Mouse (Mus musculus) adrenal gland, postnatal 36 days (tissue): ENCODE results near the gene Sapcd1. TPM values are rescaled to one million over a fixed set of nuclear protein-coding genes. Genes with fewer than 3 reads are reported as not detected.
"Not testable (repeated sequence)": the region's sequence is repeated elsewhere in the genome, so short reads cannot be mapped to it uniquely, and the experiment has no call there.

ENCODE experiments used
- DNase-seq, 2 experiments: peaks; one replicate each; pipeline ENCODE4 v3.0.0; 2021; ENCODE audit warnings: mixed read lengths in 1 of 2
- total RNA-seq, 2 experiments: library from RNA; stranded (reverse); gene quantifications; 2 replicates each; pipeline ENCODE4 v1.2.3; 2021

Gene Sapcd1
- total RNA-seq, 2 experiments from 2014 or later = 0.82 to 1.3 TPM

DNA sequence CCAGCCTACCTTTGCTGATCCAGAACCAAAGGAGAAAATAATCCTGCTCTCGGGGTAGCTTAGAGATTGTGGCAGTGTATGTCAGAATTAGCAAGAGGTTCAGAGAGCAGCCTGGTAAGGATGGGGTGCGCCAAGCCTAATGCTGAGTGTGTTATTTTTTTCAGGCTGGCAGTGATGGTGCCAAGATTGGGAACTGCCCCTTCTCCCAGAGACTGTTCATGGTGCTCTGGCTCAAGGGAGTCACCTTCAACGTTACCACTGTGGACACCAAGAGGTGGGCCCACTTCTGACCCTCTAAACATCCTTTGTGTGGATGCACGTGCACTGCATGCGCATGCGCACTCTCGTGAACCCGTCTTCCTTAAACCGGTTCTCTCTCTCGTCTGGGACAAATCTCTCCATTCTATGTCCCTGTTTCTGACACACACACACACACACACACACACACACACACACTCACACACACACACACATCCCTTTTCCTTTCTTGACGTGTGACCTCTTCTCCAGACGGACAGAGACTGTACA lies 24.5 kb upstream of the Sapcd1 start:
- DNase-seq = no peak

DNA sequence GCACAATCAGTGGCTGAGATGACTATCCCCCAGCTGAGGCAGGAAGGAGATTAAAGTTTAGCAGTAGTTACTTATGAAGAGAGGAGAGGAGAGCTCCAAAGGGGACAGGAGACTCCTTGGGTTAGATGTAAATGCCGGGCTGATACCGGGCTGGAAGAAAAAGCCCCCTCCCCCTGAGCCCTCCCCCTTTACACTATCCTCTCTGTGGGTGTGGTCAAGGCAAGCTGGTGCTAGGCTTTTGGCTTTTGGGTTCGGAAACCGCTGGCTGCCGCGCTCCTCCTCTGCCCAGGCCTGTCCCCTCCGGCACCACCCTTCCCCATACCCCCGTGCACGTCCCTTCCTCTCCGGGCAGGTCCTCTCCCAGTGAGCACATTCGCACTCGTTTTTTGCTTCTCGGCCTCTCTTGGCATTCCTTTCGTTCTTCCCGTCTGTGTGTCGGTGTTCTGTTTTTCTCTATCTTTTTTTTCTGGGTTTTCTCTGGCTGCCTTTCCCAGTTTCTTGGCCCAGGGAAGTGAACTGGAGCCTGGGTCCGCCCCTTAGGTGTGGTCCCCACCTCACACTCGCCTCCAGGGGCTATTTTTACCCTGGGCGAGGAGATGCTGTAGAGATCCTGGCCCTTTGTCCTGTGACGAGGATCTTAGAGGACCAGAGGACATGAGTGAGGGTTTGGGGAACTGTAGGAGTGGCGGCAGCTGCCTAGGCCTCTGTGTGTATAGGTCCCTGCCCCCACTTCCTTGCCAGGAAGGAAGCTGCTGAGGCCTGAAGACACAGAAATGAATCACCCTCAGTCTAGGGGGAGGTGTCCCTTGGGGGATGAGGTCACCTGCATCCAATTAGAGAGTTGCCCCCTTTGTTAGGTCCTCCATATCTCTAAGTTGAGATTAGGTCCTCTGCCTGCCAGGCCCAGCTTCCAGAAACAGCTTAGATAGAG lies 23.6 kb upstream of the Sapcd1 start:
- peak; percentile 74 to 85 for DNase-seq

DNA sequence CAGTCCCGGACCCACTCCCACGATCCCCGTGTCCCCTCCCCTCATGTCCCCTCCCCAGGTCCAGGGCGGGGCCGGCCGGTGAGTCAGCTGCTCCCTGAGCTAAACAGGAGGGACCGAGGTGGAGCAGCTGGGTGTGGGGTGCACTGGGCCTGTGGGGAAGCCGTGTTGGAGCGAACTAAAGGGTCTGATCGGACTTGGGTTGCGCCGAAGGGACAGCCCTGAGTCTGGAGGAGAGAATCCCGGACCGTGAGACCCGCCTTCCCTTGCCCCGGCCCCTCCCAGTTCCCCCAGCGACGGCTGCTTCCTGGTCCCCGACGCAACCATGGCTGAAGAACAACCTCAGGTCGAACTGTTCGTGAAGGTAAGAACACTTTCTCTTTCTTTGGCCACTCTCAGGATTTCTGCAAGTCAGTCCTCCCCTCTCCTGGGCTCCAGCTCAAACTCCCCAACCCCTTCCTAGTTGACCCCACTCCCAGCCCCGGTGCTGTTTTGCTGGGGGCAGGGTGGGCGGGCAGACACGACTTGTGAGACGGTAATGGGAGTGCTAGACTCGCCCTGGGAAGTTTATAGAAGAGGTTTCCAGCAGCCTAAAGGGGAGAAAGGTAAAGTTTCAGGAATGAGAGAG lies 22.4 kb upstream of the Sapcd1 start:
- DNase-seq = peak; percentile 78 to 89

DNA sequence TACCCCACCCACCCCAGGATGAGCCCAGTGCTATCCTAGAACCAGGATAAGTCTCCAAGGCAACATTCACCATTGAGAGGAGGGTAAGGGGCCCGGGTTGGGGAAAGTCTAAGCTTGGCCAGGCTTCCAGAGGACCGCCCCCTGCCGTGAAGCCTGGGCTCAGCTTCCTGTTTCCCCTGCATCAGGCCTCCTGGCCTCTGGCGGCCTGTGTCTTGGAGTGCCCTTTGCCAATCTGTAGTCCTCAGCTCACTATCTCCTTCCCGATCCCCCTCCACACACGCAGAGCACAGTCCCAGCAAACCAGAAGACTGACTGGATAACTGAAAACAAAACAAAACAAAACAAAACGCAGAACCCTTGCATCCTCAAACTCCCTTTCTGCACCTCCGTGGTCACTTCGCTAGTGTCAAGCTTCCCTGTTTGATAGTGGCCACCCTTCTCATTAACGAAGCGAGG lies 21.8 kb upstream of the Sapcd1 start, which contains the start of gene Clic1:
TSS of gene Clic1 (plus strand) at position 406 of the 456 bp plus-strand sequence.
- peak; percentile 43 to 66 for DNase-seq

DNA sequence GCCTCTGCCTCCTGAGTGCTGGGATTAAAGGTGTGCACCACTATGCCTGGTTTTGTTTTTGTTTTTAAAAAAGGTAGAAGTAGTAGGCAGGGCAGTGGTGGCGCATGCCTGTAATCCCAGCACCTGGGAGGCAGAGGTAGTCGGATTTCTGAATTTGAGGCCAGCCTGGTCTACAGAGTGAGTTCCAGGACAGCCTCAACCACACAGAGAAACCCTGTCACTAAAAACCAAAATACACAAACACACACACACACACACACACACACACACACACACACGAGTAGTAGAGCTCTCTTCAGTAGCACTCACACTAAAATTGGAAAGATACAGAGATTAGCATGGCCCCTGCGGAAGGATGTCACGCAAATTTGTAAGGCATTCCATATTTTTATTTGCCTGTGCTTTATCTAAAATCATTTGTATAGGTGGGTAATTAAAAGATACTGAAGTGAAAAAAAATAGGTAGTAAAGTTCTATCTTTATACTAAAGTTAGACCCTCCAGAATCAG lies 21.2 kb upstream of the Sapcd1 start:
- DNase-seq = no peak

DNA sequence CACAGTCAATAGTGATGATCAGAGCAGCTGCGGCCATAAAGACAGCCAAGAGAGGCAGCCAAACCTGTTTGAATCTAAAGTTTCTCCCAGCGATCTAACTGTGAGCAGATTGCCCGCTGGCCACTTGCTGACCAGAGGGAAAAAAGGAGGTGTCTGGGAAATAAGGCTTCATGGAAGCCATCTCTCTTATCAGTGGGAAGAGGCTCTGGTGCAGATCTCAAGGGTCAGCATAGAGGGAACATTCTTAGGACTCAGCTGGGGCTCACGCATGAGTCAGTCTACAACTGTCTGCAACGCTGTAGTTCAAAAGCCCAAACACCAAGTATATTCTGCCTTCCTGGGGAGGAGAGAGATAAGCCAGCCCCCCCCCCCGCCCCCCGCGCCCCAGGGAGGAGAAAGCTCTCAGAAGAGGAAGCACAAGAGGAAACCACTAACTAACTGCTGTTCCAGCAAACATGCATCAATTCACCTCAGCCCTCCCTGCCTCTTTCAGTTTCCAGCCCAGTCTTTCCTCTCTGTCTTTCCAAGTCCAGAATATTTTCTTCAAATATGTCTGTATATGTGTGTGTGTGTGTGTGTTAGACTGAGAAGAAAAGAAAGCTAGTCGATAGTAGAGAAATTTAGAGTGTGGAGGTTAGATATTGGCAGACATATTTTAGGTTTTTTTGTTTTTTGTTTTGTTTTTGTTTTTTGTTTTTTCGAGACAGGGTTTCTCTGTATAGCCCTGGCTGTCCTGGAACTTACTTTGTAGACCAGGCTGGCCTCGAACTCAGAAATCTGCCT lies 20.5 kb upstream of the Sapcd1 start:
- DNase-seq = no peak

DNA sequence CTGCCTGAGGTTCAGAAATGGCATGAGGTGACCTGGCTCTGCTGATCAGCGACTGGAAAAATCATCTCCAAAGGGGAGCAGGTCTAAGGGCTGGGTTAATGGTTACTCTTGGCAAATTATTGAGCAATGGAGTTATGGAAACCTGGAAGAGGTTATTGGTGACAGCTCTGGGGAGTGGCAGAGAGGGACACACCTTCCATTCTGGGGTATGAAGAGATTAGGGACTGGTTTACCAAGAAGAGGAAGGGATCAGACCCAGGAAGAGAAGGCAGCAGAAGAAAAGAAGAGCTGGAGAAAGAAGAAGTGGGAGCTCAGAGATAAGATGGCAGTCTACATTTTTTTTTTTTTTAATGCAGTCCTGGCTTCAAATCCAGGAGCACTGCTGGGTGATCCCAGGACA lies 19.9 kb upstream of the Sapcd1 start:
- no peak for DNase-seq

DNA sequence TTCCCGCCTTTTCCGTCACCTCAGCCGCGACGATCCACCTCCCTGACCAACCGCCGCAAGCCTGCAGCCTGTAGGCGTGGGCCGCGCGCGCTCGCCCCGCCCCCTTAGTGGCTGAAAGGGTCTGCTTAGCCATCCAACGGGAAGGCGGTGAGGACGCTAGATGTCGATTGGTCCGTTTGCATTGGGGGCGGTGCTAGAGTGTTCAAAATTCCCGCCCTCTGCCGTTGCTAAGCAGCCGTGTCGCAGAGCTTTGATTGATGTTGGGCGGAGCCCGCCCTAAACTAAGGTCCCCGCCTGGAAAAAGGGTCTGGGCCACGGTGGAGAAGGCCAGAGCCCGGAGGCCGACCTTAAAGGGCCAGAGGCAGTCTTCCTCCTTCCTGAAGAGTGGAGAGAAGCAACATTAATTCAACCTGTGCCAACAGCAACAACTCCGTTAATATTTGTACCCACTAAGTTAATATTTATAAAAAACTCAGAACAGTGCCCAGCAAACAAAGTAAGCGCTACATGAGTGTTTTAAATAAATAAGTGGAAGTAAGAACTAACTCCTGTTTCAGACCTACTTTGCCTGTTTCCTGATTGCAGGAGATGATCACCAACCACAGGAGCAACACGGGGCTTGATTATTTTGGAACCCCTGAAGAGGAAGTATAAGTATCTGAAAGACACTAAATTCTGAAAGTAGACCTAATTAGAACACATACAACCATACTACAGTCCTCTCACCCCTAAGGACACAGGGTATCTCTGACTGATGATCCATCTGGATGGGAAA lies 19.1 kb upstream of the Sapcd1 start, which contains the start of gene Msh5:
TSS of gene Msh5 (minus strand) at position 65 of the 775 bp plus-strand sequence.
- peak; percentile 96 to 97 for DNase-seq

DNA sequence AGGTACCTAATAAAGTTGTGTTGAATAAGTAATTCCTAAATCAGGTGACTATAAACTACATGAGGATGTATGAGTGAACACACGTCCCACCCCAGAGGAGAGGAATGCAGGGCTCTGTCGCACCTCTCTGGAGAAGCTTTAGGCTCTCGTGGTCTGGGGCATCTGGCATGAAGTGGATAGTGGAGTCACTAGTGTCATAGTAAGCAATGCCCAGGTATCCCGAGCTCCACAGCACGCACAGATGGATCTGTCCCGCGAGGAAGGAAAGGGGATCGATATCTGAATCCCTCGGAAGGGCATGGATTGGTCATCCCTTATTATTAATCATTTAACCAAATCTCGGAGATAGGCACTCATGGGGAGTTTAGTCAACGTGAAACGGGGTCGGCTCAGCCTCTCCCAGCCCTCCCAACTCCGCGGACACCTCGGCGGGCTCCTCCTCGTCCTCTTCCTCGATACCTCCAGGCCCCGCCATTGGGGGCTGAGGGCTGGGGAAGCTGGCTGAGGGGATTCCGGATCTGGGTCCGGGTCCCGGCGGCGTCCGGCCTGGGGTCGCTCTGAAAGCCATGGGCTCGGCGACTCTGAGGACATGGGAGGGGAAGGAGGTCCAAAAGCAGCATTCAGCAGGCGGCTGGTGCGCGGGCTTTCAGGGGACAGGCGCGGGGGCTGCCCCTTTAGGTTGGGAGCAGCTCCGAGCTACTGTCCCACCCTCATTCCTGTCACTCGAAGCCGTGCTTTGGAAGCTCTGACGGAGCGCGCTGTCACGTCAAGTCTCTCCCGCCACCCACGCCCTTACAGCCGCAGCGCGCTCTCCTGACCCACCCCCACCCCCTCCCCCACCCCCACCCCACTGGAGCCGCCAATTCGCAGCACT lies 18.2 kb upstream of the Sapcd1 start:
- no peak for DNase-seq

DNA sequence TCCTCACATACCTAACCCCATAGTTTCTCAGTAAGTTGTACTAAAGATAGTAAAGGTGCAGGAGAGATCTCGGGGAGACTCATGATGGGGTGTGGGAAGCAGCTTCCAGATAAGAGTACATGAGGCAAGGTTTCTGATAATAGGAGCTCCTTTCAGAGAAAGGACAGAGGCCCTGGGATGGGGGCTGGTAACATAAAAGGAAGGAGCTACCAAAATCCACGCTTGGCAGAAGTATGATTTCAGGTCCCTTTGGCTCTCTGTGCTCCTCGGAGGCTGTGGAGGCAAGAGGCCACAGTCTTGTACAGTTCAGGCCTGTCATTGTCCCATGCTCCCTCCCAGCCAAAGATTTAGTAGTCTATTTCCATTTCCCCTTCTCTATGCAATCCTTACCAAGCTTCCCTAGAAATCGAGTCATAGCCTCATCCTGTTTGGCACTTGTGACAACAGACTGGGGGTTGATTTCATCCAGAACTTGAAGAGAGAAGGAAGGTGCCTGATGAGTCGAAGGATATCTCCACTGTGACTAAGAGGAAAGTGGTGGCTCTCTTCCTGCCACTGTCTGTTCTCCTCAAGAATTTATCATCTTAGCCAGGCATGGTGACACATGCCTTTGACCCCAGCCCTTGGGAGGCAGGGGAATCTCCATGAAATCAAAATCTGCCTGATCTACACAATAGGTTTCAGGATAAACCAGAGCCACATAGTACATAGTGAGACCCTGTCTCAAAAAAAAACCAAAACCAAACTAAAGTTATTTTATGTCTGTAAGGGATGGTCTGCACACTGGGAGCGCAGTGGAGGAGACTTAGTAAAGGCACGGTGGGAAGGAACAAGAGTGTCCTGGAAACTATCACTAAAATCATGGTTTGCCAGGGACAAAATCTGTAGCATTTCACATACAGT lies 17.3 kb upstream of the Sapcd1 start:
- no peak for DNase-seq

DNA sequence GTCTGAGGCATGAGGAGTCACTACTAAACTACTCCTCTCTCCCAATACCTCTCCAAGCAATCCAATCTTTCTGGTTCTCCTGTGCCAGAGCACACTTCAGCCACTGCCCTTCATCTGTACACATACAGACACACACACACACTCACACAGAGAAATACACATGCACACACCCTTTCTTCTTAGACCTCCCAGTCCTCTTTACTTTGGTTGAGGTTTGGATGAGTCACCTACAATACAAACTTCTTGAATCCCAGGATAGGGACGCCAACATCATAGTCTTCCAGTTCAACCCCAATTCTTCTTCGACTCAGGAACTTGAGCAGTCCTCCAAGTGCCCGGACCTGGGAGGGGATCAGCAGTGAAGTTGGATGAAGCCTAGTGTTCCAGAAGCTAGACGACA lies 16.0 kb upstream of the Sapcd1 start:
- DNase-seq = no peak

DNA sequence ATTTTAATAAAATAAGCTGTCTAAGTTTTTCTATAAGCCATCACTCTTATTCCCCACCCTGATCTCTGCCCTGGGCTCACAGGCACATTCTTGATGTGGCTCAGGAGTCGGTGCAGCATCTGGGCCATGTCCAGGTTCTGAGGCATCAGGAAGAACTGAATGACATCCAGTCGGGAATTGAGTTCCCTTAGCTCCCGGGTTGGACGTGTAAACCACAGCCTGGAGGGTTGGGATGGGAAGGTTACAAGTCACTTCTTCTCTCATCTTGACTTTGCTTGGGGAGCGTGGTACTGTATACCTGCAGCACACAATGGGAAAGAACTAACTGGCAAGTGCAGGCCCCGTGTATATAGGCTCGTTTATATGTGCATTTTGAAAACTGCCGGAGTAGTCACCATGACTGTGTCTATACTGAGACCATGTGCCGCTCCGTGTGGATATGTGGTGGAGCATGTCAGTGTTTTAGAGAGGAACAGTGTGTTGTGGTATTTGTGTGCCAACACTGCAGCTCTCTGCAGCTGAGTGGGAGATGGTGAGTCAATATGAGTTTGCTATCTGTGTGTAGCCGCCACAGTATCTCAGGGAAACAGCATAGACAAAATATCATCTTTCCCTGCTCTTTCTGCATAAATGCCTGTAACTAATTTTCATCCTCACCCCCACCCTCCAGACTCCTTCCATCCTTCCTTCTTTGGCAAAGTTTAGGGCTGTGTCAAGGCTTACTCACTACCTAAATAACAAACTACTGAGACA lies 11.5 kb upstream of the Sapcd1 start:
- no peak for DNase-seq

DNA sequence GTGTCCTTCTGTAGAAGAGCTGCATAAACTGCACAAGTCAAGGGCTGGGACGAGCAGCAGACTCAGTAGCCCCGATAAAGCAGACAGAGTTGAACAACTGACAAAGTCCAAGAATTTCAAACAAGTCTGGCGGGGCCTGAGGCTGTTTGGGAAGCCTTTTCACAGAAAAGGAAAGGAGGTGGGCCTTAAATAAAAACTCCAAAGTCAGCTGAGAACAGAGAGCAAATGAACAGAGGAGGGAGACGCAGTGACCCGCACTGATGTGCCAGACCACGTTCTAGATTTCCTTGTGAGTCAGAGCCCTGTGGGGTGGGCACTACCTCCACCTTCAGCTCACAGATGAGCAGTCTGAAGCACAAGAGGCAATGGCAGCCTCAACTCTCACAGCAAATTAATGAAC lies 7.1 kb upstream of the Sapcd1 start:
- DNase-seq = no peak

DNA sequence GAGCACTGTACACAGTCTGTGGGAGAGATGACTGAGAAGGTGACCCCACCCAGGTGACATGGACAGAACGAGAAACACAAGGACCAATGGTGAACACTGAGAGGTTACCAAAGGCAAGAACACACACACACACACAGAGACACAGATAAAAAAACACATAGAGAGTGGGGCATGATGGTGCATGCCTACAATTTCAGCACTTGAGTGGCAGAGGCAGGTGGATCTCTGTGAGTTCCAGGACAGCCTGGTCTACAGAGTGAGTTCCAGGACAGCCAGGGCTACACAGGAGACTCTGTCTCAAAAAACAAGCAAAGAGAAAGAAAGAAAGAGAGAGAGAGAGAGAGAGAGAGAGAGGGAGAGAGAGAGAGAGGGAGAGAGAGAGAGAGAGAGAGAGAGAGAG lies 5.9 kb upstream of the Sapcd1 start:
- DNase-seq = not testable (repeated sequence)

DNA sequence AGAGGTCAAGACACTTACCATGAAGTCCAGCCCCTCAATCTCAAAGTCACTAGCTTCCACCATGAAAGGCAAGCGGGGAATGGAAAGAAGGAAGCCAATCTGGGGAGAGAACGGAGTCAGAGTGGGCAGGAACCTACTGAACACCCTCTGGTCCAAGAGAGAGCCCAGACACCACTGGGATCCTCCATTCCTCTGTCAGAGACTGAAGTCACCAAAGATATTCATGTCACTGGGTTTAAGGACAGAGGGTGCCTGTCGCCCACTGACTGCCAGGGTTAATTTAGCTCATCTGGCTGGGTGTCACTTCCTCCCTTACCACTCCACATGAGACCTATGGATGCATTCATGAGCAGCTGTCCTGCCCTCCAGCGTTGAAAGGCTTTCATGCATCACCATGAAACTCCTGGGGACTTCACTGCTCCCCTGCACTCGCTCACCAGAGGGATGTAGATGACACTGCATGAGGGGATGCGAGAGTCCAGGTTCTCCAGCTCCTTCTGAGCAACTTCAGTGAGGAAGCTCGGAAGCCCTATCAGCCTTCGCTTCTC lies 4.6 kb upstream of the Sapcd1 start:
- no peak for DNase-seq

DNA sequence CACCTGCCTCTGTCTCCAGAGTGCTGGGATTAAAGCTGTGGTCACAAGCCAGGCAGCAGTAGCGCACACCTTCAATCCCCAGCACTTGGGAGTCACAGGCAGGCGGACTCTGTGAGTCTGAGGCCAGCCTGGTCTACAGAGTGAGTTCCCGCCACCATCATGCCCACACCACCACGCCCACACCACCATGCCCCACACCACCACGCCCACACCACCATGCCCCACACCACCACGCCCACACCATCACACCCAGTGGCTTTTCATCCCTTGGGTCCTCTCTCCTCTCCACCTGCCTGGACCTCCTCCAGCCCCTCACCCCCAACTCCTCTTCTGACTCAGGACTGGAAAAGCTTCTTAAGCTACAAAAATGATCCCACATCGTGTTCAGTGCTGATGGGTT lies 4.1 kb upstream of the Sapcd1 start:
- no peak for DNase-seq

DNA sequence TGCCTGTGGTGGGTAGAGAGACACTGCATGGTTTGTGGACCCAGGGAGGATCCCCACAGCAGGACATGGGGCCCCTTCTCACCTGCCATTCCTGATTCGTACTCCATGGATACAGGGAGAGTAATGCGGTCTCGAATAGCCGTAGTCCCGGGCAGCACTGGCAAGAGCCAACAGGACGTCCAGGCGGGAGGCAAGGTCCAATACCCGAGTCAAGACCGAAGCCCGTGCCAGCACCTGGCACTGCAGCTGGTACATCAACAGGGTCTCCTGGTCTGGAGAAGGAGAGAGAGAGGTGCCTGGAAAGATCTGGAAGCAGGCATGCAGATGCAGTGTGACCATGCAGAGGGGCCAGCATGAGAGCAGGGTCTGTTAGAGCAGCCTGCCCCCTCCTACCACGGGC lies 3.5 kb upstream of the Sapcd1 start:
- no peak for DNase-seq
